Mouse (Mus musculus) right cerebral cortex, postnatal 25 days (tissue): ENCODE measurements around the gene Sgf29.

ENCODE experiments used
- DNase-seq: peaks from one replicate; pipeline ENCODE4 v3.0.0; 2022

The Sgf29 gene

GRCm38 (mm10) chr7:126689021-126689420 lies 39.9 kb downstream of the Sgf29 start:
- no peak for DNase-seq

DNA sequence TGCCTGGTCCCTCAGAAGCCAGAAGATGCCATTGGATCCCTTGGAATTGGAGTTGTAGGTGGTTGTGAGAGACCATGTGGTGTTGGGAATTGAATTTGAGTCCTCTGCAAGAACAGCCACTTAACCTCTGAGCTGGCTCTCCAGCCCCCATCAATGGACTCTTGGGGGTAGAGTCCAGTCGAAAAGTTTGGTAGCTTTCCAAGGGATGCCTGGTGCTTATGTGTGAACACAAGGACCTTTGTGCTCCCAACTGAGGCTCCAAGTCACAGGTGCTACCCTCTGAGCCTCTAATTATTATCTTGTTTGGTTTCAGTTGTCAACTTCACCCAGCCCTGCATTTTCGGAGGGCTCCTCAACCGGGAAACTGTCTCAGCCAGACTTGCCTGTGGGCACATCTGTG lies 41.6 kb downstream of the Sgf29 start:
- DNase-seq: no peak

DNA sequence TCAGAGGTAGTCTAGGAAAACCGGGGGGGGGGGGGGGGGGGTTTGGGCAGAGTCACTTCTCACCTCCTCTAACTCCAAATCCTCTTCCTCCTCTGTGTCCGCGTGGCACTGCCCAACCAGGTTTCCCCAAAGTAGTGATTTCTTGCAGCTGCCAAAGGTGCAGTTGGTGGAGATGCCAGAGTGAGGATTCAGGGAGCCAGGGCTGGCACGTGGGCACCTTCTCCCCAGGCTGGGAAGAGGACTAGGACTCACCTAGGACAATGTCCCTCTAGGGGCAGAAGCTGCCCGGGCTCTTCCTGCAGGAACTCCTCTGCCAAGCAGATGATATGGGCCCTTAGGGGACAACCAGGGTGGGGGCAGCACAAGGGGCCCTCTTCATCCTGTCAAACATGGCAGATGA lies 42.6 kb downstream of the Sgf29 start:
- DNase-seq: no peak

DNA sequence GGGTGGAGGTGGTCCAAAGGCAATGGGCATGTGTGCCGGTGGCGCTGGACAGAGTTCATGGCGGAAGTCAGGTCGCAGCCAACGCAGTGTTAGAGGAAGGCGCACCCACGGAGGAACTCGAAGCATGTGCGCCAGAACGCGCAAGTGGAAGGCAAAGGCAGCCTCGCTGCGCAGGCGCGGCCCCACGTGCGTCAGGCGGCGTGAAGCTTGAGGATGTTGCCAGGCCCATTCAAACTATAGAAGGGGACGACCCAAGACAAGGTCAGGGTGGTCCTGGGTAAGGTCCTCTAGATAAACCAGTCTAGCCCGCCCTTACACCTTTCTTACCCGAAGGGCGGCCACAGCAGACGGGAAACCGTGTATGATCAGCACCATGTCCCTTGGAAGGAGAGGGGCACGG lies 43.3 kb downstream of the Sgf29 start:
- no peak for DNase-seq

GRCm38 (mm10) chr7:126693256-126693655 lies 44.1 kb downstream of the Sgf29 start:
- DNase-seq: peak; percentile 66

- DNase-seq: no peak
Measured at GRCm38 (mm10) chr7:126693781-126694180, 44.7 kb downstream of the Sgf29 start.

DNA sequence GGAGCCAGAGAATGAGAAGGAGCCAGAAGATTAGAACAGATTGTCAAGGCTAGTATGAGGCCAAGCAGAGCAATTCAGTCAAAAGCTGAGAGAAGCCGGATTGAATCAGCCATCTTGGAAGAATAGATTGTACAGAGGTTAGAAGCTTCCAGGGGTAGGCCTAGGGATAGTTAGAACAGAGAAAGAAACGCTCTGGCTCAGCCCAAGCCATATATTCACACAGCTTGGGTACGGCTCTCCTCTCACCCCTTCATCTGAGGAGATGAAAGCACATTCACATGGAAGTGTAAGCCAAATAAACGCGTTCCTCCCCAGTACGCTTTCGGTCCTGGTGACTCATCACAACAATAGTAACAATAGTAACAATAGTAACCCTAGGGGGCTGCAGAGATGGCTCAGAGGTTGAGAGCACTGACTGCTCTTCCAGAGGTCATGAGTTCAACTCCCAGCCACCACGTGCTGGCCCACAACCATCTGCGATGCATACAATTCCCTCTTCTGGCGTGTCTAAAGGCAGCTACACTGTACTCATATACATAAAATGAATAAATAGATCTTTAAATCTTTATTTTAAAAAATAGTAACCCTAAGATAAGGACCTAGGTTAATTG lies 45.4 kb downstream of the Sgf29 start:
- DNase-seq: no peak

GRCm38 (mm10) chr7:126695210-126695611 lies 46.1 kb downstream of the Sgf29 start, which contains the start of gene Bola2:
Bola2 (plus strand) TSS chr7:126695401.
- no peak for DNase-seq

DNA sequence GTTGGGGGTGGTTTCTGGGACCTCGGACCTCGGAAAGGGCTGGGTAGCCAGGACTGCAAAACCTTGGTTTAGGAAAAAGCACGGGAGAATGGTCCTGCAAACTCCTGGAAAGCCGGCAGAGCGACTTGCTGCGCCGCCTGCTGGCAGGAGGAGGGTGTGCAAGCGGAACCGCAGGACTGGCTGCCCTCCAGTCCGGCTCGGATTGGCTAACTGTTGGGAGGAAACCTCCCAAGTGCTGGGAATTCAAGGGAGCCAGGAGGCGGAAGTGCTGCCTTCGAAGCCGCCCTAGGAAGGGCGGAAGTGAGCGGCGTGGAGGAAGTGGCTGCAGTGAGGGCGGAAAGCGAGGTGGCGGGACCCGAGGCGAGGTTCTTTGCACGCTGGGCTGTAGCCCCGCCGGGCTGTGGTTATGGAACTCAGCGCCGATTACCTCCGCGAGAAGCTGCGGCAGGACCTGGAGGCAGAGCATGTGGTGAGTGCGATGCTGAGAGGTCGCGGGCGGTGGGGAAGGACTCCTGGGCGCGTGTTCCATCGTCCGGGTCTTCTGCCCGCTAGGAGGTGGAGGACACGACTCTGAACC lies 46.6 kb downstream of the Sgf29 start, which contains the start of gene Slx1b:
Slx1b (minus strand) TSS at position 154 of the 577 bp plus-strand sequence.
- DNase-seq: peak; percentile 94

DNA sequence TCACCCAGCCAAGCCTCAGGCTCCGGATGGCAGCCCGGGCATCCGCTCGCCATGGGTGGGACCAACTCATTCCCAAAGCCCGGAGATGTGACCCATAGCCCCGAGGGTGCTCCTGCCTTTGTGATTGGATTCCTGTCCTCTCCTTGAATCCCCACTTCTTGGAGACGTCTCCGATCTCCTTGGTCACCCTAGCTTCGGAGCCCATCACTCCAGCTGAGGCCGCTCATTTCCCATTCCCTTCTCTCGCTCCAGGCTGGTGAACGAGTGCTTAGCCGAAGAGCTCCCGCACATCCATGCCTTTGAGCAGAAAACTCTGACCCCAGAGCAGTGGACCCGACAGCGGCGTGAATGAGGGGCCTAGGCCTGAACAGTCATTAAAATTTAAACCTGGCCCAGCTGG lies 47.2 kb downstream of the Sgf29 start:
- no peak for DNase-seq

DNA sequence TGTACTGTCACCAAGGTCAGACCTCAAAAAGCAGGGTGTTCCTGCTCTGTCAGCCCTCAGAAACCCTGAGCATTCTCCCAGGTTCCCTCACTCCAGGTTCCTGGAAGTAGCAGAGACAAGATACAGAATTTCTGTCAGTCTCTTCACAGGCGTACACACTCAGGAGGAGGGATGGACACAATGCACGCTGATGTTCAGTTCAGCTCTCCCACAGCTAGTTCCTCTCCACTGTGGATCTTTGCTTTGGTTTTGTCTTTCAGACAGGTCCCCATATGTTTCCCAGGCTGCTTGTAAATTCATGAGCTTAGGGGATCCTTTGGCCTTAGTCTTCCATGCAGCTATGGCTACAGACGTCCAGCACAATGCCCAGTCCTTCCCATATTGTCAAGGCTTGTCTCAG lies 47.8 kb downstream of the Sgf29 start:
- no peak for DNase-seq

GRCm38 (mm10) chr7:126697838-126698237 lies 48.7 kb downstream of the Sgf29 start:
- DNase-seq: no peak

- DNase-seq: no peak
Measured at GRCm38 (mm10) chr7:126700063-126701015, 51.2 kb downstream of the Sgf29 start.

- peak; percentile 87 for DNase-seq
Measured at GRCm38 (mm10) chr7:126701070-126701469, 52.0 kb downstream of the Sgf29 start.

DNA sequence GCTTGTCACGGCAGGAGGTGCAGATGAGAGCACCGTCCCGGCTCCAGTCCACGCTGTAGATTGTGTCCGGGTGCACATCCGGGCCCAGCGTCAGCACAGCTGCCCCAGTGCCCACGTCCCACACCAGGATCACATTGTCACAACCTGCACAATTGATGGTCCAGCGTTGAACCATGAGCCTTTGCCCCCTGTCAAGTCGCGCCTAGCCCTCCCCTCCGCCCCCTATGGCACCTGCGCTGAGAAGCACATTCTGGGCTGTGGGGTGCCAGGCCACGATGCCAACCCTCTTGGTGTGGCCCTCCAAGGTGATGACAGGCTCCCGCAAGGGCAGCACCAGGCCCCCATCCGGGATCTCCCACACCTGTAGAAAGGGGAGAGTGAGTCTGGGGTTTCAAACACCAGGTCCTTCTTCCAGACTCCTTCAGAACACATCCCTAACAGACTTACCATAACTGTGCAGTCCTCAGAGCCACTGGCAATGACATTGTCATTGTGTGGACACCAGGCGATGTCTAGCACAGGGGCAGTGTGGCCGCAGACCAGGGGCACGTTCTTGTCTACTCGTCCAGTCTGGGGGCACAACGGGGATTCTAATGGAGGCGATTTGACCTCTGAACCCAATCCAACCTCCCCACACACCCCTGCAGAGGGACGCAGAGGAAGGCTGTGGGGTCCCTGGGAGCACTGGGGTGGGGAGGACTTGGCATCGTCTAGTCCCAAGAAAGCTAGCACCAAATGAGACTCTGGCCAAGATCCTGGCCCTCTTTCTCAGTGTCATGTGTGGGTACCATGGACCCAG lies 52.6 kb downstream of the Sgf29 start:
- DNase-seq: no peak

DNA sequence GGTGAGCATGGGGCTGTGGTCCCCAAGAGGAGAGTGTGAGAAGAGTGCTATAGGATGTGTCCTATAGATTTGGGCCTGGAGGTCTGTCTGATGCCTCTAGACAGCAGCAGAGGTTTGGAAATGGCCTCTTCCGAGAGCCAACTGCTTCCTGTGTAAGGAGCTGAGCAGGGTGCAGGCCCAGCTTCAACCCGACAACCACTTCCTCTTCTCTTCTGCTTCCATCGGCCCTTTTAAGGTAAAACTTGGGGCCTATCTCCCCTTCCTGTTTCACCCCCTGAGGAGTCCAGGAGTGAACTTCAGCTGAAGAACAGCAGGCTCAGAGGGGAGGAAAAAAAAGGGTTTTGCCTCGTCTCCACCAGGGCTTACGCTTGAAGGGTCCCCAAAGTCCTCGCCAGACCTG lies 53.2 kb downstream of the Sgf29 start:
- DNase-seq: no peak

DNA sequence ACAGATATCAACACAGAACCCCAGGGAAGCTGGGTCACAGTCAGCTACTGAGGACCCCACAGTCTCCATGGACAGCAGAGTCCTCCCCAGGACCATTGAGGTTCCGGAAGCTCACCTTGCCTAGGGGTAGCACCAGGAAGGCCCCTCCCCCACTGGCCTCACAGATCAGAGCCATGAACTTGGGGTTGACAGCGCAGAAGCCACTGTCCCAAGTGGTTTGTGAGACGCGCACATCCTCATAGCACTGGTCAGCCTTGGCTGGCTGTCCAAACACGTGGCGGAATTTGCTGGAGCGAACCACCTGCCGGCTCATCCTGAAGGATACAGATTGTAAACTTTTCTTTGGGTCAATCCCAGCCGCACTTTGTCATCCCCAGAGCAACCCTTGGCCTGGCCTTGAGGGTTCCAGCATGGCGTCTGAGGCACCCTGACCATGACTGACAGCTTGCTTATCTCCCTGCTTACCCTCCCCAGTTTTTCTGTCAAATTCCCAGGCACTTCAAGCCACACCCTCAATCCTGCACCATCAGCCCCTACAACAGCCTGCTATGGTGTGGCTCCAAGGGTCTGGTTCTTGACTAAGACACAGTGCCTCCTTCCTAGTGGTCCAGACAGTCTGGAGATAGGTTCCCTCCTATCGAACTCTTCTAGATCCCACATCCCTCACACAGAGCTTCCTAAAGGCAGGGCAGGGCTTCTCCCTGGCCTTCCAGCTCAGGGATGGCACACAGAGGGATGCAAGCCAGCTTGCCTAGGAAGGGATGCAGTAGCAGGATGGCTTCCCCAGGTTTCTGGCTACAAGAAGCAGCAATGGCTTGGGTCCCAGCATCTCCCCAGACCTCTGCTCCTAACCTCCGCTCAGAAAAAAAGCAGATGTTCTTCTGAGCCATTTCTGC lies 54.0 kb downstream of the Sgf29 start:
- DNase-seq: no peak

DNA sequence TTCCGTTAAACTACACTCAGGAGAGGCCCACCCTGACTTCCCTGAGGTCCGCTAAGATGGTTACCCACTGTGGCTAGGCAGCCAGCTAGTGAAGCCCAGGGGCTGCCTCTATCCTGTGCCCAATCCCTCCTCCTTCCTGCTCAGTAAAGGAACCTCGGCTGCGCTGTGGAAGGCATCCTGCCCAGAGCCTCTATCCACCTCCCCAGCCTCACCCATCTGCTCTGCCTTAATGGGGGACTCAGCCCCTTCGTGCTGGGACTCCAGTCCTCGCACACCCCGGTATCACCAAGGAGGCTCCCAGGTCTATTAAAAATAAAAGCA lies 54.6 kb downstream of the Sgf29 start:
- peak; percentile 42 for DNase-seq

DNA sequence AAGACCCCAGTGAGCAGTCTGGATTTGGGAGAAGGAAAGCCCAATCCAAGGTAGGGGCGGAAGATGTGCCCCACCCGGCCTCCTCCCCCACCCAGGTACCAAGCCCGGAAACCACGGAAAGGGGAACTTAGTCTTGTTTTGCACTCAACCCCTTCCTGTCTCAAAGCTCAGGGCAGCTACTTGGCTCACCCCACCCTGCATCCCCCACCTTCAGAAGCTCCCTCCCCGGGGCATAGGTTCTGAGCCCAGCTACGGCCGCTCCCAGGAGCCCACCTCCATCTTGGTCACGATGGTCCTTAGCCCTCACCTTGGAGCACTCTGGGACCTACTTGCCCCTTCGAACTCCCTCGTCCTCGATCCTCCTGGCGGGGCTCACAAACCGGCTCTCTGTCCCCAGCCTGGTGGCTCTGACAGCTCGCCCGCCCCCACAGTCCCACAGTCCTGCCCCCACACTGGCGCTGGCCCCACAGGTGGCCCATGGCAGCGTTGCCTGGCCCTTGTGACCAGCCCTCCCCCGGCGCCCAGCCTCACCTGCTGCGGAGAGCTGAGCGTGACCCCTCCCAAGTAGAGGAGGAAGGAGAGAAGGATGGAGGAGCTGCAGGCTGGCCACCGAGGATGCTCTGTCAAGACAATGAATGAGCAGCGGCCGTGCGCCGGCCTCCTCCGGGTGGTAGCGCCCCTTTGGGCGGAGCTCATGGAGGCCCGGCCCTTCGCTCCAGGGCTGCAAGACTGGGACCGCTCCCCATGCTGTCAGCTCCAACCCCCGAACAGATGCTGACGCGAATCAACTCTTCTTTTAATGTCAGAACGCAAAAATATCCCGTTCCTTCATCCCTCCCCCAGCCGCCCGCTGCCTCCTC lies 55.2 kb downstream of the Sgf29 start:
- peak; percentile 92 for DNase-seq

GRCm38 (mm10) chr7:126707442-126708174 lies 58.5 kb downstream of the Sgf29 start, which contains the start of gene Coro1a:
Coro1a (minus strand) TSS chr7:126707787.
- DNase-seq: no peak
